Mouse (Mus musculus): ENCODE measurements around the gene Bcl11a.

The Bcl11a gene

GRCm38 (mm10) chr11:24077795-24078705, at the start of gene Bcl11a:
Bcl11a (plus strand) TSS chr11:24078056.
- DNase-seq (ENCODE audit: low read depth): no peak

- no peak for DNase-seq (ENCODE audit: low read depth)
Observed at GRCm38 (mm10) chr11:24044025-24044424, 33.8 kb upstream of the Bcl11a start.

- peak; percentile 76 for DNase-seq (ENCODE audit: low read depth)
Observed at GRCm38 (mm10) chr11:24049226-24050031, 28.4 kb upstream of the Bcl11a start.

GRCm38 (mm10) chr11:24050032-24050757, 27.7 kb upstream of the Bcl11a start:
- DNase-seq (ENCODE audit: low read depth): no peak

- DNase-seq (ENCODE audit: low read depth): no peak
Observed at GRCm38 (mm10) chr11:24052882-24053281, 25.0 kb upstream of the Bcl11a start.

GRCm38 (mm10) chr11:24059137-24059536, 18.7 kb upstream of the Bcl11a start:
- DNase-seq (ENCODE audit: low read depth): no peak

- no peak for DNase-seq (ENCODE audit: low read depth)
Observed at GRCm38 (mm10) chr11:24060428-24060827, 17.4 kb upstream of the Bcl11a start.

- DNase-seq (ENCODE audit: low read depth): no peak
Observed at GRCm38 (mm10) chr11:24061819-24062218, 16.0 kb upstream of the Bcl11a start.

- DNase-seq (ENCODE audit: low read depth): no peak
Observed at GRCm38 (mm10) chr11:24062495-24063096, 15.3 kb upstream of the Bcl11a start.

- DNase-seq (ENCODE audit: low read depth): no peak
Observed at GRCm38 (mm10) chr11:24064221-24064620, 13.6 kb upstream of the Bcl11a start.

GRCm38 (mm10) chr11:24065313-24065712, 12.5 kb upstream of the Bcl11a start:
- peak; percentile 25 for DNase-seq (ENCODE audit: low read depth)

GRCm38 (mm10) chr11:24074021-24074591, 3.8 kb upstream of the Bcl11a start:
- no peak for DNase-seq (ENCODE audit: low read depth)

- DNase-seq (ENCODE audit: low read depth): no peak
Observed at GRCm38 (mm10) chr11:24074634-24075104, 3.2 kb upstream of the Bcl11a start, which contains the start of gene A830031A19Rik. A830031A19Rik (minus strand) TSS chr11:24075054.

GRCm38 (mm10) chr11:24075486-24076126, 2.2 kb upstream of the Bcl11a start:
- DNase-seq (ENCODE audit: low read depth): no peak

GRCm38 (mm10) chr11:24076127-24076650, 1.7 kb upstream of the Bcl11a start:
- DNase-seq (ENCODE audit: low read depth): peak; percentile 42

- DNase-seq (ENCODE audit: low read depth): no peak
Observed at GRCm38 (mm10) chr11:24076821-24077730, 780 bp upstream of the Bcl11a start.

- DNase-seq (ENCODE audit: low read depth): no peak
Observed at GRCm38 (mm10) chr11:24078706-24079316, 955 bp downstream of the Bcl11a start.

GRCm38 (mm10) chr11:24079392-24080391, 1.8 kb downstream of the Bcl11a start:
- no peak for DNase-seq (ENCODE audit: low read depth)

Data from NIH3T3 (cell line).